Mouse (Mus musculus) neural tube, embryonic 10.5 days (tissue): ENCODE measurements around the gene Ugt1a10.
"Not testable (repeated sequence)": the region's sequence is repeated elsewhere in the genome, so short reads cannot be mapped to it uniquely, and the experiment has no call there.

Source experiments
- DNase-seq: peaks from one replicate; pipeline ENCODE4 v3.0.0-alpha.2; 2017; ENCODE audit warnings: low spot score; ENCODE audit errors: extremely low spot score

Ugt1a10 gene

GRCm38 (mm10) chr1:88094270-88094676 is 39.1 kb downstream of the Ugt1a10 start:
- DNase-seq, result not testable (repeated sequence)

- peak; percentile 14 for DNase-seq
These were observed 39.8 kb downstream of the Ugt1a10 start, which contains the start of gene Ugt1a7c for GRCm38 (mm10) chr1:88094941-88095492. Ugt1a7c (plus strand) TSS chr1:88095062.

- DNase-seq, result not testable (repeated sequence)
These were observed 43.4 kb downstream of the Ugt1a10 start for GRCm38 (mm10) chr1:88098546-88098945.

- not testable (repeated sequence) for DNase-seq
These were observed 44.5 kb downstream of the Ugt1a10 start for GRCm38 (mm10) chr1:88099691-88100090.

GRCm38 (mm10) chr1:88103019-88103418 is 47.8 kb downstream of the Ugt1a10 start, which contains the start of gene Ugt1a6b:
Ugt1a6b (plus strand) TSS chr1:88103252.
- not testable (repeated sequence) for DNase-seq

- not testable (repeated sequence) for DNase-seq
These were observed 48.7 kb downstream of the Ugt1a10 start for GRCm38 (mm10) chr1:88103697-88104468.

- DNase-seq, result no peak
These were observed 49.7 kb downstream of the Ugt1a10 start for GRCm38 (mm10) chr1:88104667-88105430.

- no peak for DNase-seq
These were observed 50.5 kb downstream of the Ugt1a10 start for GRCm38 (mm10) chr1:88105656-88106055.

- not testable (repeated sequence) for DNase-seq
These were observed 53.9 kb downstream of the Ugt1a10 start for GRCm38 (mm10) chr1:88109027-88109557.

GRCm38 (mm10) chr1:88109604-88110003 is 54.4 kb downstream of the Ugt1a10 start:
- not testable (repeated sequence) for DNase-seq

GRCm38 (mm10) chr1:88112769-88113168 is 57.6 kb downstream of the Ugt1a10 start:
- not testable (repeated sequence) for DNase-seq

GRCm38 (mm10) chr1:88120550-88120949 is 65.4 kb downstream of the Ugt1a10 start:
- not testable (repeated sequence) for DNase-seq

- DNase-seq, result not testable (repeated sequence)
These were observed 66.3 kb downstream of the Ugt1a10 start for GRCm38 (mm10) chr1:88121521-88121920.

GRCm38 (mm10) chr1:88125827-88126360 is 70.7 kb downstream of the Ugt1a10 start:
- not testable (repeated sequence) for DNase-seq

- DNase-seq, result not testable (repeated sequence)
These were observed 73.9 kb downstream of the Ugt1a10 start for GRCm38 (mm10) chr1:88129091-88129490.

- not testable (repeated sequence) for DNase-seq
These were observed 75.0 kb downstream of the Ugt1a10 start for GRCm38 (mm10) chr1:88130223-88130622.

- no peak for DNase-seq
These were observed 78.8 kb downstream of the Ugt1a10 start for GRCm38 (mm10) chr1:88133908-88134456.

GRCm38 (mm10) chr1:88134457-88135011 is 79.3 kb downstream of the Ugt1a10 start, which contains the start of gene Ugt1a6a:
Ugt1a6a (plus strand) TSS chr1:88134809.
- not testable (repeated sequence) for DNase-seq

GRCm38 (mm10) chr1:88135229-88135904 is 80.2 kb downstream of the Ugt1a10 start:
- not testable (repeated sequence) for DNase-seq

GRCm38 (mm10) chr1:88136646-88137045 is 81.5 kb downstream of the Ugt1a10 start:
- DNase-seq, result no peak
